ENCODE assay signal across 8 mouse cellular contexts in genomic region chrX:169978436-169979381, GRCm38 (mm10). TPM values are rescaled to one million over a fixed set of nuclear protein-coding genes. Genes with fewer than 3 reads are reported as not detected.
A peak's percentile ranks its signal among the peaks of the same experiment; 100 is the strongest.
DNase-seq lines count a peak whose midpoint lies in the region; ATAC-seq lines count a peak whose summit lies in the region.
"Not testable (repeated sequence)": the region's sequence is repeated elsewhere in the genome, so short reads cannot be mapped to it uniquely, and the experiment has no call there.

No protein-coding gene starts in this region.

- H3K4me2 ChIP-seq in heart, embryonic 11.5 days; kidney, embryonic 16.5 days (replicated peaks; ENCODE audit: low read depth, low read length); liver, embryonic 12.5 days: not testable (repeated sequence)
- 0 out of 2 replicates have a peak overlapping the region, but pooled peaks have one; percentile 0 for H3K4me2 ChIP-seq in stomach, embryonic 15.5 days

- 65% methylated on average over 29 of the region's 29 CpGs for WGBS in heart, embryonic 11.5 days (ENCODE audit: insufficient replicate concordance)
- WGBS in kidney, embryonic 16.5 days: 61% methylated on average over 29 of the region's 29 CpGs
- 60% methylated on average over 29 of the region's 29 CpGs for WGBS in liver, embryonic 12.5 days (ENCODE audit: insufficient replicate concordance)
- WGBS in stomach, embryonic 15.5 days: 62% methylated on average over 29 of the region's 29 CpGs

- H3K4me1 ChIP-seq in heart, embryonic 11.5 days (ENCODE audit: control insufficient read depth, insufficient read depth, low read length); kidney, embryonic 16.5 days (ENCODE audit: insufficient read depth, low read length); liver, embryonic 12.5 days; stomach, embryonic 15.5 days: not testable (repeated sequence)

- H3K27ac ChIP-seq in heart, embryonic 11.5 days (ENCODE audit: low read depth, low read length): 0 out of 2 replicates have a peak overlapping the region, but pooled peaks have one; percentile 16
- peak overlapping the region; percentile 1; the same call in 1 of the 2 replicates for H3K27ac ChIP-seq in kidney, embryonic 16.5 days (ENCODE audit: low read length)
- H3K27ac ChIP-seq in liver, embryonic 12.5 days: not testable (repeated sequence)
- peak overlapping the region; percentile 4; the same call in 1 of the 2 replicates for H3K27ac ChIP-seq in stomach, embryonic 15.5 days

- peak; percentile 78 for DNase-seq in CD4-positive helper T cell, adult 2 months (ENCODE audit: low read depth, low spot score)
- peak; percentile 76 for DNase-seq in c-Kit-positive CD71-negative TER-119-negative erythroid progenitor cells, embryonic 14.5 days (ENCODE audit: low read depth)
- DNase-seq in fibroblast of lung, adult 2 months (ENCODE audit: low read depth): peak; percentile 89
- peak; percentile 91 for DNase-seq in naive thymus-derived CD4-positive, alpha-beta T cell, adult 2 months (ENCODE audit: low read depth)

- 0 out of 2 replicates have a peak overlapping the region, but pooled peaks have one; percentile 2 for H3K9ac ChIP-seq in heart, embryonic 11.5 days (ENCODE audit: low read depth, low read length)
- H3K9ac ChIP-seq in kidney, embryonic 16.5 days (replicated peaks; ENCODE audit: low read length); liver, embryonic 12.5 days; stomach, embryonic 15.5 days: not testable (repeated sequence)

- H3K27me3 ChIP-seq in heart, embryonic 11.5 days (ENCODE audit: control insufficient read depth, insufficient read depth, low read length); kidney, embryonic 16.5 days (ENCODE audit: insufficient read depth, low read length); liver, embryonic 12.5 days (replicated peaks); stomach, embryonic 15.5 days (replicated peaks): not testable (repeated sequence)

- peaks cover 39% of the 10 kb centered on the region for H3K9me3 ChIP-seq in heart, embryonic 11.5 days (replicated peaks; ENCODE audit: control insufficient read depth, low read length)
- H3K9me3 ChIP-seq in kidney, embryonic 16.5 days (ENCODE audit: low read length): peaks cover 15% of the 10 kb centered on the region
- H3K9me3 ChIP-seq in liver, embryonic 12.5 days (replicated peaks): peaks cover 57% of the 10 kb centered on the region
- not testable (repeated sequence) for H3K9me3 ChIP-seq in stomach, embryonic 15.5 days

- ATAC-seq in heart, embryonic 11.5 days (replicated peaks; ENCODE audit: insufficient number of reproducible peaks, low FRiP score, low TSS enrichment); kidney, embryonic 16.5 days (ENCODE audit: low FRiP score, low TSS enrichment); stomach, embryonic 15.5 days (ENCODE audit: insufficient read depth, low FRiP score, low read depth): not testable (repeated sequence)
- ATAC-seq in liver, embryonic 12.5 days: peak; percentile 13; the same call in 1 of the 2 replicates

- peaks cover 30% of the 10 kb centered on the region for H3K36me3 ChIP-seq in heart, embryonic 11.5 days (ENCODE audit: control insufficient read depth, insufficient read depth, low read length)
- peaks cover 58% of the 10 kb centered on the region for H3K36me3 ChIP-seq in kidney, embryonic 16.5 days (ENCODE audit: insufficient read depth, low read length)
- peaks cover 81% of the 10 kb centered on the region for H3K36me3 ChIP-seq in liver, embryonic 12.5 days
- peaks cover 25% of the 10 kb centered on the region; the same call in 1 of the 2 replicates for H3K36me3 ChIP-seq in stomach, embryonic 15.5 days

- not testable (repeated sequence) for H3K4me3 ChIP-seq in heart, embryonic 11.5 days (ENCODE audit: low read depth, low read length); kidney, embryonic 16.5 days (ENCODE audit: low read length); liver, embryonic 12.5 days; stomach, embryonic 15.5 days (replicated peaks)

RNA-seq across cellular contexts. Expression of gene Gm21887, which starts 30.8 kb away (rescaled TPM):
- polyA plus RNA-seq in heart, embryonic 11.5 days (2014; fragmentation: Nextera tagmentation; extraction: Ambion mirVana): 95.5 and 157 TPM in 2 replicates
- polyA plus RNA-seq in kidney, embryonic 16.5 days (2015; fragmentation: Nextera tagmentation; extraction: Ambion mirVana): 162 and 299 TPM in 2 replicates
- polyA plus RNA-seq in liver, embryonic 12.5 days (2016; fragmentation: Nextera tagmentation; extraction: Ambion mirVana): 196 and 237 TPM in 2 replicates
- 273 and 307 TPM in 2 replicates for polyA plus RNA-seq in stomach, embryonic 15.5 days (2015; fragmentation: Nextera tagmentation; extraction: Ambion mirVana)
